Mouse (Mus musculus) adrenal gland, postnatal 4 days (tissue): Measurements from ENCODE around the gene Tspo2. TPM values are rescaled to one million over a fixed set of nuclear protein-coding genes. Genes with fewer than 3 reads are reported as not detected.
A peak's percentile ranks its signal among the peaks of the same experiment; 100 is the strongest.
"Not testable (repeated sequence)": the region's sequence is repeated elsewhere in the genome, so short reads cannot be mapped to it uniquely, and the experiment has no call there.

ENCODE experiments used
- DNase-seq, 2 experiments: peaks; one replicate each; pipeline ENCODE4 v3.0.0; 2021 to 2022; ENCODE audit warnings: low spot score in 2 of 2, mixed read lengths in 2 of 2
- long read RNA-seq, 2 experiments: library from polyadenylated mRNA; stranded (forward); transcript quantifications; one replicate each; pipeline ENCODE4 v2.0.0; 2021
- total RNA-seq, 2 experiments: library from RNA; stranded (reverse); gene quantifications; 2 replicates each; pipeline ENCODE4 v1.2.3; 2021

The Tspo2 gene
- total RNA-seq = 1 to 10 TPM; 2.8 to 5.5 TPM
- long read RNA-seq, experiment 1, partial matches to known transcripts = 0 of 3 reads
- long read RNA-seq, experiment 1, other reads (novel, unspliced or antisense) = 2 of 3 reads
- long read RNA-seq, experiment 2, partial matches to known transcripts = 0 of 2 reads
- long read RNA-seq, experiment 2, other reads (novel, unspliced or antisense) = 2 of 2 reads

DNA sequence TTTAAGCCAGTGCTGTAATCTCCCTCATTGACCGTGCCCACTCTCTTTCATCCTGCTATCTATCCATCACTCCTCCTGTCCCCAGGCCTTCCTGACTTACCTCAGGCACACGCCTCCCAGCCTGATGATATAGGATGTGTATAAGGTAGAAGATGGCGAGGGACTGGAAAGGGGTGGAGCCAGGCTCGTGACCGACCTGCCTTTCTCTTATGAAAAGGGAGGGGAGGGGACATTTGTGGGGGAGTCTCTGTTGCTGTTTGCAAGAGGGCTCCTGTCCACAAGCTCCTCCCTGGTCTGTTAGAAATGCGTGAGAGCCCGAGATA lies at the start of gene Tspo2:
Gene Tspo2 (minus strand): TSS at position 170 of the 323 bp plus-strand sequence.
- no peak for DNase-seq

DNA sequence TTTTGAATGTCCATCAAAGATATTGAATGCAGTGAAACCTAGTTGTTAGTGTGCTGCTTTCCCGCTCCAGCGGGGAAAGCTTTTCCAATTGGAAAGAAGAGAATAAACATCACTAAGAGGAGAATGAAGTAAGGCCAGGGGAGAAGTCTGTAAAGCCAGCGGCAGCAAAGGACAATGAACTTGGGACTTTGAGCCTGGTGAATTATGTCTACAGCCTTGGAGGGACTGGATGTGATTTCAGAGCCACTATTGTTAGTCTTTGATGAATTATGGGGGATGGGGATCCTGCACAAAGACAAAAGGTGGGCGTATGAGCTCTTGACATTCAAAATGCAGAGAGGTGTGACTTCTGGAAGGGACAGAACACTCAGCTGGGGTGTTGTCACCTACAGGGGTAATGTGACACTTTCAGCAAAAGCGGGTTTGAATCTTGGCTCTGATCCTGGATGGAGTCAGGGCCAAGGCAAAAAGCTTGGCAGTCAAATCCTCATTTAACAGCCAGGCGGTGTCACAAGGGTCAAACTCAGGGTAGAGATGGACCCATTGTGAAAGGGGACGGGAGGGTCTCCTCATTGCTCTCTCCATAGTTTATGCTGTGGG lies 49.6 kb upstream of the Tspo2 start:
- DNase-seq = no peak

DNA sequence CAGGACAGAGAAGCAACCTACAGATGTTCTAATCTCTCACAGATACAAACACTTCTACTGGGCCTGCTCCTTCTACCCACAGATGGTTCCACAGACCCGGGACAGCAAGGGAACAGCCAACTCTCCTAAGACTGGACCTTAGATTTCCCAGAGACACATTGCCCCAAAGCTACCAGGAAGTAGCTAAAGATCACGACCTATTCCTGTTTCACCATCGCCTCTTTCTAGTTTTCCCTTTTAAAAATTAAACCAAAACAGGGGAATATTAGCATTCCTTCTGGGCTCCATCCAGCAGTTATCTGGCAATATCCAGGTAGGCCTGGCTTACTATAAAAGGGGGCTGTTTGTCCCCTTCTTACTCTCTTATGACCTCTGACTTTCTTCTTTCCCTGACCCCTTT lies 46.7 kb upstream of the Tspo2 start:
- no peak for DNase-seq

DNA sequence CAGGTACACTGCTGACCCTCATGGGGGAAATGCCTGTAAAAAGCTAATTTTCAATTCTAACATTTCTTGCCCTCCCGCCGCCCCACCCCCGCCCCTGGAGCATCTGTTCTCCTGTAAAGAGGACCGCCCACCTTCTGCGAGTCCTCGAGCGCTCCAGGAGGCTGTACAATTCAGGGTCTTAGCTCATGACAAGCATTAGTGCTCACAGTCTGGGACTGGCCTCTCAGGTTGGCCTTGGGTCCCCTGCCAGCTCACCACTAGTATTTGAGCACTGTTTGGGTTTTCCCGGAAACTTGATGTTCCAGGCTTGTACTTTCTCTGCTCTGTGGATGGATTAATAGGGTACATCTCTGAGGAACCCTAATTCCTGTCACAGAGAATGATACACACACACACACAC lies 42.7 kb upstream of the Tspo2 start:
- no peak for DNase-seq

DNA sequence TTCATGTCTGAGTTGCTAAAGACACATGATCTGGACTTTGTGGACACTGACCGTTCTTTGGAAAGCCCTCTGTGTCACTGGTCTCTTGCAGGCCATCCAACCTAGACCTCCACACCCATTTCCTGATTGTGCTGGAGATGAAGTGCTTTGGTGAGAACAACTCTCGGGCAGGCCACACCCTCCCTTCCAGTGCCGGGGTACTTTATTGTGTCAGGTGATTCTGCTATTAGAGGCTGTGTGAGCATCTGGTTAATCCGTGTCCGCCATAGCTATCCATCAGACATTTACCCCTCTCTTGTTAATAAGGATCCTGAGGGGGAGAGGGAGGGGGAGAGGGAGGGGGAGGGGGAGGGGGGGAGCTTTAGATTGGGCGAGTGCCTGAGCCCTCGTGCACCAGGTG lies 42.3 kb upstream of the Tspo2 start:
- no peak for DNase-seq

DNA sequence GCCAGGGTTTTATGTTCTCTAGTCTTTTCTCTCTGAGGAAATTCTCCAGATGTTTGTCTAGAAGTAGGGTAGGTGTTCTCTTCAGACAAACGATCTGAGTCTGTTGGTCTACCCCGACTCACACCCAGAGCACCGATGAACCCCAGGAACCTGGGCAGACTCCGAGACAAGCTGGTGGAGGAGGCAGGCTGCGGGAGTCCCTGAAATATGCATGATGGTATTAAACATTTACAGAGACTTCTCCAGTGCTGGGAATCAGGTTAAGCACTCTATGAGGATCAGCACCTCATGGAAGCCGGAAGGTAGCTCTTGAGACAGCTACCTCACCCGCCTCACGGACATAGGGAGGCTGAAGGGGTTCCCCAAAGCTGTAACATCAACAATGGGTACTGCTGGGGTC lies 41.3 kb upstream of the Tspo2 start:
- no peak for DNase-seq

DNA sequence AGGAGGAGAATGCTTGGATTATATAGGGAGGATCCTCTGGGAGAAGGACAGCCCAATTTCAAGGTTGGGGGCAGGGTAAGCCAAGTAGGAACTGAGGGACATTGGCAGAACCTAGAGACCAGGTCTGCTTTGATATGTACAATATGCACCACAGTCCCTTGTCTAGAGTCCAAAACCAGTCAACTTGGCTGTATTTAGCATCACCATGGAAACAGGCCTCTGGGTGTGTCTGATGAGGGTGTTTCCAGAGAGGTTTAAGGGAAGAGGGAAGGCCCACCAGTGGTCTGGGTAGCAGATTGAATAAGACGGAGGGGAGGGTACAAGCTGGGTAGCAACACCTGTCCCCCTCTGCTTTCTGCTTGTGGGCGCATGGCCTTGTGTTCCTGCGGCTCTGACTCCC lies 38.1 kb upstream of the Tspo2 start:
- no peak for DNase-seq

DNA sequence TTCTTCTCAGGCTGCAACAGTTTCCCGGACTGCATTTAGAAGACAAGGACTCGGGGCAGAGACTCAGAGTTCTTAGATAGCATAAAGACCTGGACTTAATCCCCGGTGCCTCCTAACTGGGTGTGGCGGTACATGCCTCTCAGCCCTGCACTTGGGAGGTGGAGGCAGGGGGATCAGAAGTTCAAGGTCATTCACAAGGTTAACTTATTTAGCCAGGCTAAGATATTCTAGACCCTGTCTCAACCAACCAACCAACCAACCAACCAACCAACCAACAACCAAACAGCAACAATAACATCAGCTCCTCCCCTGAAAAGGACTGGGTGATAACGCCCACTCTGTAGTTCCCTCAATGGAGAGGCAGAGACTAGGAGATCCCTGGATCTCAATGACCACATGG lies 32.9 kb upstream of the Tspo2 start:
- no peak for DNase-seq

DNA sequence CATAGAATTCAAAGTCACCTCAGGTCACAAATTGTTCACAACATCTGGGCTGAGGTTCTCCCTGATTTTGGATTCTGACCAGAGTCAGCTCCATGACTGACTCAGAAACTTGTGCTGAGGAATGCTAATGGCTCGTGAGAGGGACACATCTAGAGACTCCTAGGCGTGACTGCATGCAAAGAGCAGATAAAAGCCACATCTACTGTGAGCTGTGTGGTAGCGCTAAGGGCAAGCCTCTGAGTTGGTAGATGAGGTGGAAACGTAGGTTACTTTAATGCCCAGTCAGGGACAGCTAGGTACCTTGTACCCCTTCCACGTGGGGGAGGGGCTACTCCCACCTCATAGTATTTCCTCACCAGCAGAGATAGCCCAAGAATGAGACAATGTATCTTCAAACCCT lies 32.4 kb upstream of the Tspo2 start:
- DNase-seq = no peak

DNA sequence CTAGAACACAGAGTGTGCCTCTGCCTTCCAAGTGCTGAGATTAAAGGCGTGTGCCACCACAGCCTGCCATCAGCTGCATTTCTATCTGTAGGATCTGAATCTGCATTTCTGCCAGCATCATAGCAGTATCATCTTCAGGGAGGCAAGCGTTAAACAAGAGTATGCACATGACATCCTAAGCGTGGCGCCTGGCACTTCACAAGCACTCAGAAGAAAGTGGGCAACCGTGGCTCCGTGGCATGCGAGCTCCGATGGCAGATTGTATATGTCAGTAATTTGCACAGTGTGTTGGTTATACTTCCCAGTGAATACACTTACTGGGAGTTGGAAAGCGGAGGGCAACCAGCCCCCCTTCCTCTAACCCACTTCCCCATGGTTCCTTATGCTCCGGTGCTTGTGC lies 28.6 kb upstream of the Tspo2 start:
- no peak for DNase-seq

DNA sequence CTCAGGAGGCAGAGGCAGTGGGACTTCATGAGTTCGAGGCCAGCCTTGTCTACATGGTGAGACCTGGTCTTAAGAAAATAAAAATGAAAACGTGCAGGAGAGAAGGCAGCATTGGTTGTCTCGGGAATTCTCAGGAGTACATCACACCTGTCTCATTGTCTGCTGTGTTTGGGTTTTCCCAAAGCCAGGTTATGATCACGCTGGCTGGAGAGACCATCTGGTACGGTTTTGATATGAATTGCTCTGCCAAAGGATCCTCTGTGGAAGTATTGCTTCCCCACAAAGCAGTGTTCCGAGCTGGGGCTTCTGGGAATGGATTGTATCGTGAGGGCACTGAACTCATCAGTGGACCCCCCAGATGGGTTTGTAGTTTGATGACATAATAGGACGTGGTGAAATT lies 24.1 kb upstream of the Tspo2 start:
- no peak for DNase-seq

DNA sequence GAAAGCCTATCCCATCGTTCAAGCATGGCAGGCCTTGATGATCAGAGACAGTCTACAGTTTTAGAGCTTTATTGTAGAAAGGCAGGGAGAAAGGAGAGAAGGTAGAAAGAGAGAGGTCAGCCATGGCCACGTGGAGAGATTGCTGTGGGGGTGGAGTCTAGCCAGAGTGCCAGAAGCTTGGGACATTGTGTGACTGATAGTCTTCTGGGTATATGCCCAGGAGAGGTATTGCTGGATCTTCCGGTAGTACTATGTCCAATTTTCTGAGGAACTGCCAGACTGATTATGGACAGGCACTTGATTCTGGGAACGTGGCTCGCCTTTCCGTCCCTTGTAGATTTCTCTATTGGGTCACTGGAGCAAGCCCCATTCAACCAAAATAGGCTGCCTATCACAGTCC lies 23.0 kb upstream of the Tspo2 start:
- DNase-seq = not testable (repeated sequence)

DNA sequence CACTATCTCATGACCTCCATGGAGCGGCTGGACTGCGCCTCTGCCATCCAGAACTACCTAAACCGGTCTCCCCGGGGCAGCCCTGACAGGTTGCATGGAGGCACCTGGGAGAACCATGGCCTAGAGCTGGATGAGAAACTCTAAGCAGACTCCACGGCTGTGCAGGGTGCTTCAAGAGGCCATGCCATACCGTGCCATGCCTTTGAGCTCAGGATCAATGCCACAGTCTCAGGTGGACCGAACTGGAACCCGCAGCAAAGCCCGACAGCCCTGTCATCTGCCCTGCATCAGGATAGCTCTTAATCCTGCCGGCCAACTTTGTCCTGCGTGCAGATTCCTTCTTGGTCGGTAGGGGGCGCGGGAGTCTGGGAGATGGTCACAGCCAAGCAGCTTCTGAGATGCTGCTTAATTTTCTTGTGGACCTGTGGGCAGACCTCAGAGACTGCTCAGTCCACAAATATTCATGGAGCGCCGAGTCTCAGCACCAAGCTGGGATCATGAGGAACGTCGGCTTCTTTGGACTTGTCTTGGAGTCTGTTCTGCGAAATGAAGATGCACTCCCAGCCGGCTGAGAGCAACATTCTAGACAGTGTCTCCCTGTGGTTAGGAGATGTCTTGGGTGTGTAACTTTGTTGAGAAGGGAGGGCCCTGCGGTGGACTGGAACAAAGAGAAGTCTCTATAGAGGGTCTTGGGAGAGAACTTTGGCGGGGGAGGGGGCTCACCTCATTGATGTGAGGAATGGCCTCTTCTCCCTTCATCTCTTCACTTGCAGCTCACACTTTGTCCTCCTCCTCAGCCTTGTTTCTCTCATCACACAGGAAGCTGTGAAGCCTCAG lies 16.3 kb upstream of the Tspo2 start:
- DNase-seq = peak; percentile 64 to 73

DNA sequence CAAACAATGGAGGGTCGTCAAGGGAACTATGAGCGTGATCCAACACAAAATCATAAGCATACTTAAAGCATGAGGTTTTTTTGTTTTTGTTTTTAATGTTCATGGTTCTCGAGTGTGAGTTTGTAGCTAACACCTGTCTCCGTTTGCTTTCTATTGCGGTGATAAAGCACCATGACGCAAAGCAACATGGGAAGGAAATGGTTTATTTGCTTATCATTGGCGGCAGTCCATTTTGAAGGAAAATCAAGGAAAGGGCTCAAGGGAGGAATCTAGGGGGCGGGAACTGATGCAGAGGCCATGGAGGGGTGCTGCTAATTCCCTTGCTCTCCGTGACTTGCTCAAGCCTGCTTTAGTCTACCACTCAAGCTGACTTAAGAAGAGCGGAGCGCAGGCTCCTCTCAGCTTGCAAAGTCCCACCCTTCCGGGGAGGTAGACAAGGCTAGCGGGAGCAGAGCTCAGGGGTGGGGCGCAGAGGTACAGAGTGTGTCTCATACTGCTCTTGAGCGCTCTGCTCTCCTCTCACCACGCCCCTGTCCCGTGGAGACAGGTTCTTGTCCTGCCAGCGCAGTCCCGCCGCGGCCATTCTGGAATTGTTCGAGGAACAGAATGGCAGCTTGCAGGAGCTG lies 15.6 kb upstream of the Tspo2 start:
- DNase-seq = no peak

DNA sequence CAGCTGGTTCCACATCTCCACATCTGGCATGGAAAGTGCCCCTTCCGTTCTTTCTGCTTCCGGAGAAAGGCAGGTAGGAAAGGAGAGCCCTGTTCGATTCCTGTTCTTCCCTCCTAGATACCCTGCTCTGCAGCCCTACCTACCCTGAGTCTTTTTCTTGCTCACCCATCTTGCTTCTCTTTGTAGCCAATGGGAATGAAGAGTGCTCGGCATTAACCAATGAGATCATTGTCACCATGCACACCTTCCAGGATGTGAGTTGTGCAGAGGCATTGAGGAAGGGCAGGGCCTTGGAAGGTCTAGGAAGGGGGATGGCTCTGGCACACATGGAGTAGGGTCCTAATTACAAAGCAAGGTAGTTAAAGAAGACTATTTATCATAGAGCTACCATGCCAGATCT lies 12.1 kb upstream of the Tspo2 start:
- no peak for DNase-seq

DNA sequence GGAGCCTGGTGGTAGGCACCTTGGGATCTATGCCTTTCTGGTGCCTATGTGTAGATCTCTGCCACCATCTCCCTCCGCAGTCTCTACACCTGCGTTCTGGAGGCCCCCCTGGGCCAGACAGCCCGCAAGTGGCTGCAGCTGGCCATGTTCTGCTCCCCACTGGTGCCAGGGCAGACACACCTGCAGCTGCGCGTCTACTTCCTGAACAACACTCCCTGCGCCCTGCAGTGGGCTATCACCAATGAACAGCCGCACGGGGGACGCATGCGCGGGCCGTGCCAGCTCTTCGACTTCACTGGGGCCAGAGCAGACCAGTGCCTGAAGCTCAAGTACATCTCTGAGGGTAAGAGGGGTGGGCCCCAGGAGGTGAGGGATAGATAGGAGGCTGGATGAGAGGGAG lies 10.8 kb upstream of the Tspo2 start:
- DNase-seq = no peak

DNA sequence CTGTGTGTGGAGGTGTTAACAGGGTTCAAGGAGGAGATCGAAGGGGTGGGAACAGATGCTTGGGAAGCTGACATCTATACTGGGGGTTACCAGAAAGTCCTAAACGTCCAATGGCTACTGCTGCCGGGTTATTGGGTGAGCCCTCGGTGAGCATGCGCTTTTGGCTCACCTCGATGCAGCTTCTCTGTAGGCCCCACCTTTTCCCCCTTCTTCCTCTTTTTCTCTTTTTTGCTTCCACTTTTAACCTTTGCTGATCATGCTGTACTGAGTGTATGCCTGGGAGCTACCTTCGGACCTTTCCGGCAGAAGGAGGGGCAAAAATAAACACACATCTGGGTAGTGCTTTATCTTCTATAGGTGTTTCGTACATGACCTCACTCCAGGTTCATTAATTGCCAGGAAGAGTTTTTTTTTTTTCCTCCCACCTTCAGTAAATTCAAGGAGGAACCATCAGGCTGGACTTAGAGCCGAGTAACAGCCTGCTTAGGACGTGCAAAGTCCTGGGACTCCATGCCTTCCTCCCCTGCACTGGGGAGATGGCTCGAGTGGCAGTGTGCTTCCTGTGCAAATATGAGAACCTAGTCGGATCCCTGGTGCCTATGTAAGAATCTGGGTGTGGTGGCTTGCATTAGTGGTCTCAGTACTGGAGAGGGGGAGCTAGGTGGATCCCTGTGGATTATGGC lies 6.8 kb upstream of the Tspo2 start:
- no peak for DNase-seq

DNA sequence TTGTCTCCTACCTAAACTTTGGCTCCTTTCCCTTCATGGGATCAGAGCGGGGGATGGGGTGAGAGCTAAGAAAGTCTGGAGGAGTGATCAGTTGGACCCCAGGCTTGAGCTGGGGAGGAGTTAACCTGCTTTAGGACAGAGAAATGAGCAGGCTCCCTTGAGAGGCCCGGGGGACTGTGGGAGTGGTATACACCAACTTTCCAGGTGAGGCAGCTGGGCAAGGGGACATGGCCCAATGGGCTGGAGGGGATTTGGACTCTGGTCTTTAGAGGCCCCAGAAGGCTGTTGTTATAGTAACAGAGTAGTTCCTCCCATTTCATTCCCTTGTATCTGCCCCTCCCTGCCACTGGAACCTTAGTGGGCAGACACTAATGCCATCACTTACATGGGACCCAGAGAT lies 4.6 kb upstream of the Tspo2 start:
- no peak for DNase-seq

DNA sequence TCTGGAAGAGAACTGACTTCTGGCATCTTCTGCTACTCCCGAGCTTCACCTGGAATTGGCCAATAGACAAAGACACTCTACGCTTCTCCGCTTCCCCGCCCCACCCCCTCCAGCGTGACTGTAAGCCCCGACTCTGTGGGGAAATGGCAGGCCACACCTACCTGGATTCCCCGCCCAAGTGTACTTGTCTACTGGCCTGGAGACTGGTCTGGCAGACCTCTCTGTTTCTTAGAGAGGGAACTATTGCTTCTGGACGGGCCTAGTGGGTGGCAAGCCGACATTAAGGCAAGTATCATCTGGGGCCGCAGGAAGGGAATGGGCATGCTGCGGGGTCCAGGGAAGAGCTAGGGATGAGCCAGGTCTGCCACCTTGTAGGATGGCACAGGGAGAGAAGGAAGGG lies 3.4 kb upstream of the Tspo2 start, which contains the start of gene Unc5cl:
Gene Unc5cl (plus strand): TSS at position 214 of the 400 bp plus-strand sequence.
- DNase-seq = no peak

DNA sequence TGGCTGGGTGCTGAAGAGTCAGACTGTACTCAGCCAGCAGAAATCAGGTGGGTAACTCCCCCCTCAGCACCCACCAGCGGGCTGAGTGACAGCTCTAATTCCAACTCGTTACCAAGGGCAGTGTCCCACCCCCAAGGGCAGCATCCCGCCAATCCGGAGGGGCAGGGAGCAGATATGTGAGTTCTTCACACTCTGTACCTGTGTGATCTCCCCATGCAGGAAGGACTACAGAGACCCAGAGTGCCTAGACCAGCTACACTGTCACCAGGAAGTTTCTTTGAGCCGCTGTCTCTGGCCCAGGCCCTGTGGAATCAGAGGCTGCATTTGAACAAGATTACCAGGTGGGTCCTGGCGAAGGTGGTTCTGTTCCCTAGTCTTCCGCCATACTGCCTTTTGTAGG lies 2.9 kb upstream of the Tspo2 start:
- DNase-seq = no peak

DNA sequence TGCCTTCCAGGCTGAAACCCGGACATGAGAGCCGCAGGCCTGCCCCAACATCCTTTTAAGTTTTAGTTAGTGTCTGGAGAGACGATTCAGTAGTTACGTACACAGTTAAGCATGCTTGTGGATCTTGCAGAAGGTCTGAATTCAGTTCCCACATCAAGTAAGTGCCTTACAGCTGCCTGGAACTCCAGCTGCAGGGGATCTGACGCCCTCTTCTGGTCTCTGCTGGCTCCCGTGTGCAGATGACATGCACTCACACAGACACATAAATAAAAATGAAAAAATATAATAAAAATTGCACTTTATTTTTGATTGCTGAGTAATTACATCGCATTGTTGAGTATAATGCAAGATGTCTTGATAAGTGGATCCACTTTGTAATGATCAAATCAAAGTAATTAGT lies 2.2 kb upstream of the Tspo2 start:
- no peak for DNase-seq
